ENCODE assay signal across 8 mouse cellular contexts in the genomic region with DNA sequence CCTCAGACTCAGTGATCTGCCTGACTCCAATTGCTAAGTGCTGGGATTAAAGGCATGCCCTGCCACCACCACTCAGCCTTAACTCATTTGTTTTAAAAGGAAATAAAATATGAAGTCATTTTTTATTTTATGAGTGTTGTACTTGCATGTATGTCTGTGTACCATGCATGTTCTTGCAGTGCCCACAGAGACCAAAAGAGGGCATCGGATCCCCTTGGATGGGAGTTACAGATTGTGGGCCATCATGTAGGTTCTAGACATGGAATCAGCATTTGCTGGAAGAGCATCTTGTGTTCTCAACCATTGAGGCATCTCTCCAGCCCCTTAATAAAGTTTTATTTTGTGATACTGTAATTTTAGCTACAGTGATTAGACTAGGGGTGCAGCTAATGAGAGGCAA. TPM values are rescaled to one million over a fixed set of nuclear protein-coding genes. Genes with fewer than 3 reads are reported as not detected.
DNase-seq lines count a peak whose midpoint lies in the region; TF ChIP-seq lines count a peak whose summit lies in the region.
"Had no signal": no experiment of that assay in that cellular context is flagged by ENCODE, and none has a peak within 500 bp of the region (broad histone marks: within the 10 kb centered on the region; RNA-seq: fewer than 3 reads in every experiment).

No protein-coding gene starts in this region.

- H3K4me3 ChIP-seq in kidney, adult 2 months (ENCODE audit: insufficient read depth, low read depth, low read length) = no peak overlapping the region
- no peak overlapping the region for H3K4me3 ChIP-seq in E14TG2a.4 (replicated peaks; ENCODE audit: low read length)

- no peaks in the 10 kb centered on the region for H3K27me3 ChIP-seq in kidney, adult 2 months (replicated peaks; ENCODE audit: control insufficient read depth, insufficient read depth, low read length)
- no peaks in the 10 kb centered on the region for H3K27me3 ChIP-seq in E14TG2a.4 (ENCODE audit: insufficient read depth, low read length)

- no peak for TF ChIP-seq POLR2A in kidney, adult 2 months (IDR thresholded peaks at IDR 0.05; ENCODE audit: low read depth, low read length)

- H3K4me1 ChIP-seq in kidney, adult 2 months (ENCODE audit: control insufficient read depth, insufficient read depth, low read length) = peaks cover 2% of the 10 kb centered on the region; the same call in 1 of the 2 replicates
- H3K4me1 ChIP-seq in E14TG2a.4 (replicated peaks; ENCODE audit: low read depth, low read length) = peaks cover 39% of the 10 kb centered on the region

- DNase-seq in kidney, adult 2 months = peak; percentile 14
- no peak for DNase-seq in kidney, adult 9 months
- DNase-seq in ZHBTc4 (ENCODE audit: low read depth, low spot score) (peak; percentile 70), MN1 (ENCODE audit: low spot score) (no peak)
- peak; percentile 24 for DNase-seq in spleen, adult 12 weeks (ENCODE audit: low spot score)
- DNase-seq in testis, postnatal 10 days (ENCODE audit: low spot score) = no peak
- DNase-seq: cerebellum, adult 9-10 months had no signal

- H3K9me3 ChIP-seq in E14TG2a.4 (ENCODE audit: low read length) = no peaks in the 10 kb centered on the region

- no peak overlapping the region for H3K27ac ChIP-seq in kidney, adult 2 months (ENCODE audit: insufficient read depth, low read depth, low read length)

- 100% methylated on average over 1 of the region's 1 CpGs for WGBS in kidney, adult 2 months

- H3K36me3 ChIP-seq in kidney, adult 2 months (ENCODE audit: control insufficient read depth, insufficient read depth, low read length) = peaks cover 2% of the 10 kb centered on the region; the same call in 1 of the 2 replicates
- peaks cover 65% of the 10 kb centered on the region for H3K36me3 ChIP-seq in E14TG2a.4 (ENCODE audit: insufficient read depth, low read length)

- TF ChIP-seq CTCF in kidney, adult 2 months (conservative IDR thresholded peaks at IDR 0.05; ENCODE audit: insufficient read depth, insufficient read length, low read depth, low read length) = peak; percentile 29; the same call in 1 of the 2 replicates
- peak; percentile 62 for TF ChIP-seq CTCF in E14TG2a.4 (conservative IDR thresholded peaks at IDR 0.05; ENCODE audit: low read length)

RNA-seq across cellular contexts. Expression of a gene that starts 3.8 kb away (rescaled TPM):
- polyA plus RNA-seq in kidney, adult 2 months (2012; rRNA removed) = 9.7 and 14.4 TPM in 2 replicates

RNA-seq across cellular contexts. Expression of a gene that starts 4.0 kb away (rescaled TPM):
- 32.8 and 52.6 TPM in 2 replicates for polyA plus RNA-seq in kidney, adult 2 months (2012; rRNA removed)

RNA-seq across cellular contexts. Expression of a gene that starts 41.3 kb away (rescaled TPM):
- polyA plus RNA-seq in kidney, adult 2 months (2012; rRNA removed) = 2.0 TPM in 2 replicates

Comparison
In these comparisons a context has a peak if more than half of its experiments do, and no peak if none do; other contexts are left out.
1. DNase-seq: peak in kidney, adult 2 months (single experiment), ZHBTc4 (single experiment) and spleen, adult 12 weeks (single experiment); none in kidney, adult 9 months (single experiment), MN1 (single experiment) and testis, postnatal 10 days (single experiment).